Mouse (Mus musculus) intestine, embryonic 15.5 days (tissue): Measurements from ENCODE around the gene Itgb2l. TPM values are rescaled to one million over a fixed set of nuclear protein-coding genes. Genes with fewer than 3 reads are reported as not detected.

Experiments
- ATAC-seq: fragments of 200-750 bp; cut with Nextera tagmentation; 2 replicates; pipeline ENCODE4 v1.8.0; 2017; ENCODE audit warnings: moderate TSS enrichment, moderate library complexity
- H3K27ac ChIP-seq: fragments of 300-500 bp; sonication (generic); 2 replicates; pipeline ENCODE4 v1.5.1; 2015; ENCODE audit warnings: mild to moderate bottlenecking, inconsistent platforms
- H3K27me3 ChIP-seq: fragments of 300-500 bp; sonication (generic); replicated peaks from 2 replicates; pipeline ENCODE4 v1.6.1; 2015; ENCODE audit warnings: inconsistent platforms
- H3K36me3 ChIP-seq: fragments of 300-500 bp; sonication (generic); 2 replicates; pipeline ENCODE4 v1.6.1; 2015; ENCODE audit warnings: inconsistent platforms
- H3K4me1 ChIP-seq: fragments of 300-500 bp; sonication (generic); replicated peaks from 2 replicates; pipeline ENCODE4 v1.6.1; 2015; ENCODE audit warnings: inconsistent platforms
- H3K4me2 ChIP-seq: fragments of 300-500 bp; sonication (generic); replicated peaks from 2 replicates; pipeline ENCODE4 v1.6.1; 2015; ENCODE audit warnings: mild to moderate bottlenecking, inconsistent platforms
- H3K4me3 ChIP-seq: fragments of 300-500 bp; sonication (generic); replicated peaks from 2 replicates; pipeline ENCODE4 v1.5.1; 2015; ENCODE audit warnings: inconsistent platforms
- H3K9ac ChIP-seq: fragments of 300-500 bp; sonication (generic); 2 replicates; pipeline ENCODE4 v1.6.1; 2015; ENCODE audit warnings: inconsistent platforms
- H3K9me3 ChIP-seq: fragments of 300-500 bp; sonication (generic); 2 replicates; pipeline ENCODE4 v1.6.1; 2016; ENCODE audit warnings: inconsistent platforms
- WGBS: fragments of 180-500 bp; shearing (Covaris S2); methylation state at CpG from one replicate; pipeline ENCODE4 v1.1.7; 2015; 5-methylcytosine and 5-hydroxymethylcytosine counted together
- polyA plus RNA-seq: library from polyadenylated mRNA; unstranded; fragments of >200 nt; fragmentation: Nextera tagmentation; extraction: Ambion mirVana; gene quantifications from 2 replicates; pipeline ENCODE4 v1.2.1, GENCODE M21; 2015

The Itgb2l gene
- 0.26 and 0.47 TPM in 2 replicates for polyA plus RNA-seq

- Histone ChIP-seq H3K27me3 (no peaks in the 10 kb centered on the region), H3K27ac (no peak within 1 kb of the TSS), H3K9me3 (no peaks in the 10 kb centered on the region), H3K9ac (no peak within 1 kb of the TSS), H3K4me1 (no peaks in the 10 kb centered on the region), H3K4me2 (no peak within 1 kb of the TSS), H3K4me3 (no peak within 1 kb of the TSS), H3K36me3 (no peaks in the 10 kb centered on the region)
- no peak for ATAC-seq
- WGBS, result 60% methylated on average over 2 of the region's 2 CpGs
Observed at GRCm38 (mm10) chr16:96443468-96443867, at the start of gene Itgb2l. TSS of gene Itgb2l (minus strand) at chr16:96443619.

DNA sequence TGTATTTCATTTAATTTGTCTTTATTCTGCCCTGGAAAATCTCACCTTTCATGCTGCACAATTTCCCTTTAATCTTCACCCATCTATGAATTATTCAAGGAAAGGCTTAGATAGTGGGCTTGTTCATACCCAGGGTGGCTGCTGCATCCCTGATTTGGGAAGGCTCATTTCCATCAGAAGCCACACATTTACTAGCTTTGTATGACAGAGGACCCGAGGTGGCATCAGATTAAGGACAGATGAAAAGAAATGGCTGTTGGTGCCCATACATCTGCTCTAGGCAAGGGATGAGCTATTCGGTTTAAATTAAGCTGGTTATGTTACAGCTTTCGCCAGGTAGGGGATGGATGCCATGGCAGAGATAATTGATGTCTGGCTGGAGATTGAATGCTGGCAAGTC, 48.1 kb upstream of the Itgb2l start:
- WGBS, result 84% methylated on average over 3 of the region's 3 CpGs
- Histone ChIP-seq H3K27ac (no peak overlapping the region), H3K9ac (no peak overlapping the region), H3K9me3 (no peaks in the 10 kb centered on the region), H3K4me2 (no peak overlapping the region), H3K4me3 (no peak overlapping the region), H3K4me1 (no peaks in the 10 kb centered on the region), H3K36me3 (no peaks in the 10 kb centered on the region), H3K27me3 (no peaks in the 10 kb centered on the region)
- no peak for ATAC-seq

DNA sequence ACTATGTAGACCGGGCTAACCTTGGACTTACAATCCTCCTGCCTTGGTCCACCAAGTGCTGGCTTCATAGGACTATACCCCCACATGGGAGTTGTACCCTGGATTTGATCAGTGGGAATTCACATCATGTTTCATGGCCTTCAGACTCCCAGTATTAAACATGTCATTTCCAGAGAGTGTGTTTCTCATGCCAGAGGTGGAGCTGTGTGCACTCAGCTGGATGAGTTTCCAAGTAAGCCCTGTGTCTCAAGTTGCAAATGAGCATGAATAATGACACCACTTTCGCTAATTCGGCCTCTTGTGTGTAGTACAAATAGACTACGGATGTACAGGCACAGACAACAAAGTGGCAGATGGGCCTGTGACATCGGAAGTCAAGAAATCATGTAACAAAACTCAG, 44.6 kb upstream of the Itgb2l start:
- H3K27ac ChIP-seq, result no peak overlapping the region
- WGBS, result 82% methylated on average over 5 of the region's 5 CpGs
- H3K4me1 ChIP-seq, result no peaks in the 10 kb centered on the region
- no peaks in the 10 kb centered on the region for H3K27me3 ChIP-seq
- no peak overlapping the region for H3K4me2 ChIP-seq
- no peak overlapping the region for H3K4me3 ChIP-seq
- ATAC-seq, result no peak
- H3K9ac ChIP-seq, result no peak overlapping the region
- no peaks in the 10 kb centered on the region for H3K9me3 ChIP-seq
- no peaks in the 10 kb centered on the region for H3K36me3 ChIP-seq

GRCm38 (mm10) chr16:96487007-96487684, 43.7 kb upstream of the Itgb2l start:
- no peaks in the 10 kb centered on the region for H3K4me1 ChIP-seq
- no peak overlapping the region for H3K4me3 ChIP-seq
- H3K4me2 ChIP-seq, result no peak overlapping the region
- no peak for ATAC-seq
- no peak overlapping the region for H3K27ac ChIP-seq
- H3K9ac ChIP-seq, result no peak overlapping the region
- no peaks in the 10 kb centered on the region for H3K36me3 ChIP-seq
- WGBS, result 76% methylated on average over 11 of the region's 11 CpGs
- no peaks in the 10 kb centered on the region for H3K27me3 ChIP-seq
- H3K9me3 ChIP-seq, result no peaks in the 10 kb centered on the region

DNA sequence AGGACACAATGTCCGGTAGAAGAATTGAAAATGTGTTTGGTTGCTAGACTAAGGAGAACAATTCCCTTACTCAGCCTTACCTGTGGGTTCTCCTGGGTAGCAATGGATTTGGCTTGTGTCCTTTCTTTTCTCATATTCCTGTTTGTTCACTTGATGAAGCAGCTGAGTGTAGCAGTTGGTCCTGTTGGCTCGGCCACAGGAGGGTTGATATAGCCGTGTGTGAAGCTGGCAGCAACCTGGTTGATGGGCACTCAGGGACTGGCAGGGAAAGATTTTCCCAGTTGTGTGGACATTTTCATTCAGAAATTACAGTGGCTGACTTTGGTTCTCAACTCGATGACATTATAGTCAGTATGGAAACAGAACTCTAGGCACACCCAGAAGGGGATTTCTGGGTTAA, 38.4 kb upstream of the Itgb2l start:
- Histone ChIP-seq H3K9ac (no peak overlapping the region), H3K9me3 (no peaks in the 10 kb centered on the region), H3K4me1 (no peaks in the 10 kb centered on the region), H3K4me3 (no peak overlapping the region), H3K27me3 (no peaks in the 10 kb centered on the region), H3K4me2 (no peak overlapping the region), H3K36me3 (no peaks in the 10 kb centered on the region), H3K27ac (no peak overlapping the region)
- no peak for ATAC-seq
- WGBS, result 92% methylated on average over 4 of the region's 4 CpGs

DNA sequence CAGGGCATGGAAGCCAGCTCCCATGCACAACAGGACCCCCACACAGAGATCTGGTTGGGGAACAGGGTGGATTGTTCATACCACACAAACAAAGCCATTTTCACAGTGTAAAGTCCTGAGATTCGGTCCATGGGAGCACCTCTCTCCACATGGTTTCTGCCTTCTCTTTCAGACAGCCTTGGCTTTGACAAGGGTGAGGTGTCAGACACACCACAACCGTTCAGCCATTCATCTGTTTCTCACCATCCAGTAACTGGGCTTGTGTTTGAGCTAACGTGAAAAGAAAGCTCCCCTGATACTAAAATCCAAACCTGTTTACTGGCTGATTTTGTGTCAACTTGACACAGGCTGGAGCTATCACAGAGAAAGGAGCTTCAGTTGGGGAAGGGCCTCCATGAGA, 30.8 kb upstream of the Itgb2l start:
- 0 out of 2 replicates have a peak, but pooled peaks cover 3% of the 10 kb centered on the region for H3K4me1 ChIP-seq
- H3K4me2 ChIP-seq, result no peak overlapping the region
- H3K27ac ChIP-seq, result no peak overlapping the region
- no peaks in the 10 kb centered on the region for H3K9me3 ChIP-seq
- H3K4me3 ChIP-seq, result no peak overlapping the region
- ATAC-seq, result no peak
- no peaks in the 10 kb centered on the region for H3K27me3 ChIP-seq
- no peak overlapping the region for H3K9ac ChIP-seq
- H3K36me3 ChIP-seq, result no peaks in the 10 kb centered on the region
- WGBS, result 77% methylated on average over 3 of the region's 3 CpGs

- H3K9me3 ChIP-seq, result no peaks in the 10 kb centered on the region
- no peaks in the 10 kb centered on the region for H3K27me3 ChIP-seq
- H3K4me3 ChIP-seq, result no peak overlapping the region
- H3K36me3 ChIP-seq, result no peaks in the 10 kb centered on the region
- no peak for ATAC-seq
- 0 out of 2 replicates have a peak, but pooled peaks cover 5% of the 10 kb centered on the region for H3K4me1 ChIP-seq
- 17% methylated on average over 7 of the region's 7 CpGs for WGBS
- H3K27ac ChIP-seq, result peak overlapping the region; percentile 45; the same call in 1 of the 2 replicates
- H3K4me2 ChIP-seq, result peak overlapping the region; percentile 26; the same call in 1 of the 2 replicates
- no peak overlapping the region for H3K9ac ChIP-seq
Observed at GRCm38 (mm10) chr16:96472816-96473215, 29.4 kb upstream of the Itgb2l start.

GRCm38 (mm10) chr16:96472361-96472760, 28.9 kb upstream of the Itgb2l start:
- WGBS, result 17% methylated on average over 5 of the region's 5 CpGs
- H3K9ac ChIP-seq, result no peak overlapping the region
- peak overlapping the region; percentile 26; the same call in 1 of the 2 replicates for H3K4me2 ChIP-seq

DNA sequence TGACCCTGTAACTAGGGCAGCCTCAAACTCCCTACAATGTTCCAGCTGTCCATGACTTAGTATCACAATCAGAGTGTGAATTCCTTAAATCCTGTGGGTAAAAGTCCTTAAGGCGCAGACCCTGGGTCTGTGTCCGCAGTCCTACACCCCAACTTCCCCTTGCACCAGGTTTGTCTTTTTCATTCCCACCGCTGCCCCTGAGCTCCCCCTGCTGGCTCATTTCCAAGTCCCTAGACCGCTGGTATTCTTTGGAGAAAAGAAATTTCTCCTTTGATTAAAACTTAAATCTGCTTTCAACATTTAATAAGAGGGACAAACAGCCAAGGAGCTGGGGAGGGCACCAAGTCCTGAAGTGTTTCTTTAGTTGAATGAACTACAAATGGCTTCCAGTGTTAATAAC, 26.2 kb upstream of the Itgb2l start:
- Histone ChIP-seq H3K4me3 (no peak overlapping the region), H3K9me3 (no peaks in the 10 kb centered on the region), H3K4me1 (0 out of 2 replicates have a peak, but pooled peaks cover 8% of the 10 kb centered on the region), H3K4me2 (no peak overlapping the region), H3K27ac (no peak overlapping the region), H3K36me3 (no peaks in the 10 kb centered on the region), H3K9ac (no peak overlapping the region), H3K27me3 (0 out of 2 replicates have a peak, but pooled peaks cover 6% of the 10 kb centered on the region)
- WGBS, result 54% methylated on average over 4 of the region's 4 CpGs
- ATAC-seq, result no peak

More at GRCm38 (mm10) chr16:96472361-96472760, 28.9 kb upstream of the Itgb2l start:
- Histone ChIP-seq H3K27me3 (no peaks in the 10 kb centered on the region), H3K4me1 (0 out of 2 replicates have a peak, but pooled peaks cover 8% of the 10 kb centered on the region), H3K27ac (peak overlapping the region; percentile 45; the same call in 1 of the 2 replicates), H3K9me3 (no peaks in the 10 kb centered on the region), H3K4me3 (no peak overlapping the region), H3K36me3 (no peaks in the 10 kb centered on the region)
- 0 out of 2 replicates have a peak, but pooled peaks have one; percentile 31 for ATAC-seq

DNA sequence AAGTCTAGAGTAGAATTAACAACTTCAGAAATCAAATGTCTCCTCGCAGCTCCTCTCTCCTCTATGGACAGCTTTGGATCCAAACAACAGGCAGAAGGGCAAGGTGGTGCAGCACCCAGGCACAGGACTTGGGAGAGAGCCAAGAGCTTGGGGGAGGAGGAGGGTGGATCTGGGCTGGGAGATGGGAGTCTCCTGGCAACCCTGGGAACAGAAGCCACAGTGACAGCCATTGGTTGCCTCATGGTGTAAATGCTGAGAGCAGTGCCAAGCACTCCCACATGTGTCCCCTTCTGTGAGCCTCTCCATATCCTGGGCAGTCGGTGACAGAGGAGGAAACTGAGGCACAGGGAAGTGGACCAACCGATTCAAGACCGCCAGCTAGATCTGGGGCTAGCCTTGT, 25.3 kb upstream of the Itgb2l start:
- 0 out of 2 replicates have a peak, but pooled peaks cover 8% of the 10 kb centered on the region for H3K4me1 ChIP-seq
- ATAC-seq, result peak; percentile 40; the same call in 1 of the 2 replicates
- 71% methylated on average over 4 of the region's 4 CpGs for WGBS
- no peaks in the 10 kb centered on the region for H3K9me3 ChIP-seq
- 0 out of 2 replicates have a peak, but pooled peaks cover 6% of the 10 kb centered on the region for H3K27me3 ChIP-seq
- no peak overlapping the region for H3K9ac ChIP-seq
- no peaks in the 10 kb centered on the region for H3K36me3 ChIP-seq
- no peak overlapping the region for H3K27ac ChIP-seq
- H3K4me2 ChIP-seq, result no peak overlapping the region
- H3K4me3 ChIP-seq, result no peak overlapping the region

GRCm38 (mm10) chr16:96468011-96468410, 24.6 kb upstream of the Itgb2l start:
- Histone ChIP-seq H3K4me2 (no peak overlapping the region), H3K4me3 (no peak overlapping the region)
- 49% methylated on average over 4 of the region's 4 CpGs for WGBS

DNA sequence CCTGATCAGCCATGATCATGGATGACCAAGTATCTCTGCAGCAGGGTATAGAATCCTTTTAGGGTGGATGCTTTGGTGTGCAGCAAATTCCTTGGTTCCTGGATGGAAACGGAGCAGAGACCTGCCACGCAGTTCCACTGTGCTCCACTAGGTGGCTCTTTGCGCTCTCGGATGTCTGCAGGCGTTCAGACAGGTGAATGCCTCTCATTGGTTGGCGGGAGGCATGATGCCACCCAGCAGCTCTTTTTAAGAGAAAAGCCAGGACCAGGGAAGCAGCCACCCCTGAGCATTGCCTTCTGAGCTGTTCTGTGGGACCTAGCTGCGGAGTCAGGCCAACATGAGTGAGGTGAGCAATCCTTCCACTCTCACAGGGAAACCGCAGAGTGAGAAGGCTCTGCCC, 24.0 kb upstream of the Itgb2l start, which contains the start of gene Pcp4:
Gene Pcp4, plus strand, starts transcription at position 162 of the 400 bp plus-strand sequence.
- H3K27me3 ChIP-seq, result 0 out of 2 replicates have a peak, but pooled peaks cover 6% of the 10 kb centered on the region
- no peak within 1 kb of the TSS for H3K4me2 ChIP-seq
- no peak within 1 kb of the TSS for H3K9ac ChIP-seq
- H3K36me3 ChIP-seq, result no peaks in the 10 kb centered on the region
- 13% methylated on average over 8 of the region's 8 CpGs for WGBS
- no peaks in the 10 kb centered on the region for H3K9me3 ChIP-seq
- H3K4me3 ChIP-seq, result no peak within 1 kb of the TSS
- H3K27ac ChIP-seq, result no peak within 1 kb of the TSS
- ATAC-seq, result peak; percentile 55; the same call in 1 of the 2 replicates
- 0 out of 2 replicates have a peak, but pooled peaks cover 7% of the 10 kb centered on the region for H3K4me1 ChIP-seq

More at GRCm38 (mm10) chr16:96468011-96468410, 24.6 kb upstream of the Itgb2l start:
- no peaks in the 10 kb centered on the region for H3K9me3 ChIP-seq
- no peak overlapping the region for H3K27ac ChIP-seq
- H3K9ac ChIP-seq, result no peak overlapping the region
- H3K4me1 ChIP-seq, result 0 out of 2 replicates have a peak, but pooled peaks cover 8% of the 10 kb centered on the region
- no peak for ATAC-seq
- 0 out of 2 replicates have a peak, but pooled peaks cover 6% of the 10 kb centered on the region for H3K27me3 ChIP-seq
- no peaks in the 10 kb centered on the region for H3K36me3 ChIP-seq
